Mouse (Mus musculus): ENCODE measurements around the gene Gm20219. TPM values are rescaled to one million over a fixed set of nuclear protein-coding genes. Genes with fewer than 3 reads are reported as not detected.

Gm20219 gene
- total RNA-seq (2021) = 0.70 and 1.3 TPM in 2 replicates
- long read RNA-seq, experiment 1 = 0 reads
- long read RNA-seq, experiment 2 = 0 reads

DNA sequence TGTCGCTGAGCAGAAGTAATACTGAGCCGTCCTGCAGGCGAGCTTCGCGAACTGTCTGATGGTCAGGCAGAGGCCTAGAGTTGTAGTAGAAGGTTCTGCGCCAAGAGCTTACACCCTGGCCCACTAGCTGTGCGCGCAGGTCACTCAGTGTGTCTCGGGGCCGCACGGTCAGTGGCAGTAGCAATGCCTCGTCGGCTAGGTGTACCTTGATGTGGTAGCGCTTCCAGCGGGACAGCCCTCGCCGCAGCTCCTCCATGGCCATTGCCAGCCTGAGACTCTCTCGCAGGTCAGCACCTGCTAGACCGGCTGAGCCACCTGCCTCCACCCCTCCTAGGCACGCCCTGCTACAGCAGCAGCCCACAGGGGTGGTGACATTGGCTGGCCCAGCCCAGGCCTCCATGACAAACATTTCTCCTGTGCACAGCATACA, at the start of gene Gm20219:
Gm20219 (minus strand) TSS at position 266 of the 430 bp plus-strand sequence.
- no peak for DNase-seq

DNA sequence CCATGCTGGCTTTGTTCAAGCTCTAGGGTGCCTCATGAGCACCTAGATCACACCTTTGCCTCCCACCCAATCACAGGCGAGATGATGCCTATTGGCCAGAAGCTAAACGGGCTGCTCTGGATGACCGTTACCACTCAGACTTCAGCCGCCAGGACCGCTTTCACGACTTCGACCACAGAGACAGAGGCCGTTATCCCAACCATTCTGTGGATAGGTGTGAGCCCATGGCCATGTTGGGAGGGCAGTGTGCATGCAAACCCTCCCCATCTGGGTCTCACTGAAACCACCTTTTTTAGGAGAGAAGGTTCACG, 49.8 kb upstream of the Gm20219 start:
- no peak for DNase-seq

DNA sequence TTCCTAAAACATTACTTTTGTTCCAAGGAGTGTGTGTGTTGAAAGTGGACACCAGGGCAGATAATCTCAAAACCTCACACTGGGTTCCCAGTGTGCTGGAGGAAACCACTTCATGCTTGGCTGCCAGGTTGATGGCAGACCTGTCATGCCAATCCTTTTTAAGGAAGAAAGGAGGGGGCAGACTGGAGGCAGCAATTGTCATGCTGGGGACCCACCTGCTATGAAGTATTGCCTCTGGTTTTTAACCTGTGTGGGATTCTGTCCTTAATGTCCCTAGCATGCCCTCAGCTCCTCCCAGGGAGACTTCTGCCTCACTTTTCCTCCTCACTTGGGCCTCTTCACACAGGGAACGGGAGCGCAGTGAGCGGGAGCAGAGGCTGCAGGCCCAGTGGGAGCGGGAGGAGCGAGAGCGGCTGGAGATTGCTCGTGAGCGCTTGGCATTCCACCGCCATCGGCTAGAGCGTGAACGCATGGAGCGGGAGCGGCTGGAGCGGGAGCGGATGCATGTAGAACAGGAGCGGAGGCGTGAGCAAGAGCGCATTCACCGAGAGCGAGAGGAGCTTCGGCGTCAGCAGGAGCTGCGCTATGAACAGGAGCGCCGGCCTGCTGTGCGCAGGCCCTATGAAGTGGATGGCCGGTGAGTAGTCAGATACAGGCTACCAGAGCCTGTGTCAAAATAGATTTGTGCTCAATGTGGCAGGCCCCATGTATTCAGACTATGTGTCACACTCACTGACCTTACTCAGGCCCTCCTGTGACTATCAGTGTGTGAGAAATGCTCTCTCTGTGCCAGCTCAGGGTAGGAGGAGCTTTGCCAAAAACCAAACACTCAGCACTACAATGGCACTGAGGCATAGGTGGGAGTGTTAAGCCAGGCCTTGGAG, 49.2 kb upstream of the Gm20219 start:
- DNase-seq = peak; percentile 52

DNA sequence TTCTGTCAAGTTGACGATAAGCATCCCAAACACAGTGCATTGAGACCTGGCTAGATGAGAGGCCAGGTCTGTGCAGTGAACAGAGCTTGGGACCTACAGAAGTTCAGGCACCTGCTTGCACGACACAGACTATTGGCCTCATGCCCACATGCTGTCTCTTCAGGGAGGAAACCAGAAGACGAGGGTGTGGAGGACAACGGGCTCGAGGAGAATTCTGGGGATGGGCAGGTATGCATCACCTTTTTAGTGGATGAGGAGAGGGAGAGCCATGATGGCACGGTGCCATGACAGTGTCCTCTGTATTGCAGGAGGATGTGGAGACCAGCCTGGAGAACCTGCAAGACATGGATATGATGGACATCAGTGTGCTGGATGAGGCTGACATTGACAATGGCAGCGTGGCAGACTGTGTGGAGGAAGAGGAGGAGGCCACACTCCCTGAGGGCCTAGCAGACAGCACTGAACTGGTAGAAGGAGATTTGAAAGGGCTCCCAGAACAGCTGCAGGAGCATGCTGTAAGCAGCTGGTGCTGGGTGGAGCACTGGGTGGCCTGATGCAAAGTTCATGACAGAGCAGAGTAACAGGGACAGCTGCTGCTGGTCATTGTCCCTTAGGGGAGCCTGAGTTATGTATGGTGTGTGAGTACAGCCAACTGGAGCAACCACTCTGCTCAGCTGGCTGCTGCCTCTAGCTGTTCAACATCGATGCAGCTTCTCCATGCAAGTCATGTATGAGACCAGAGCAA, 39.5 kb upstream of the Gm20219 start:
- no peak for DNase-seq

DNA sequence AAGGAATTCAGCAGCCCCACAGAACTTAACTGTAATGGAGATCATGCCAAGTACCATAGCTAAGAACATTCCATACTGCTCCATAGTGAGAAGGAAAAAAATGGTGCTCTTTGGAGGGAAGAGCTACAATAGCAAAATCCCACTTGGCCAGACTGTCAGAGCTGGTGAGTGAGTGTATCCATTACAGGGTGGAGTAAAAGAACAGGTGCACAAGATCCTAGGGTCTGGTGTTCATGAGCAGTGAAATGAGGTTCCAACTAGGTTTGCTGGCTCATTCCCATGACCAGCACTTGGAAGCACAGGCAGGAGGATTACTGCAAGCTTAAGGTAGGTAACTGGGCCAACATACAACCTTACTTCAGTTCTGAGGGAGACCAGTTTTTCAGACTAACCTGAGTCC, 38.4 kb upstream of the Gm20219 start:
- no peak for DNase-seq

DNA sequence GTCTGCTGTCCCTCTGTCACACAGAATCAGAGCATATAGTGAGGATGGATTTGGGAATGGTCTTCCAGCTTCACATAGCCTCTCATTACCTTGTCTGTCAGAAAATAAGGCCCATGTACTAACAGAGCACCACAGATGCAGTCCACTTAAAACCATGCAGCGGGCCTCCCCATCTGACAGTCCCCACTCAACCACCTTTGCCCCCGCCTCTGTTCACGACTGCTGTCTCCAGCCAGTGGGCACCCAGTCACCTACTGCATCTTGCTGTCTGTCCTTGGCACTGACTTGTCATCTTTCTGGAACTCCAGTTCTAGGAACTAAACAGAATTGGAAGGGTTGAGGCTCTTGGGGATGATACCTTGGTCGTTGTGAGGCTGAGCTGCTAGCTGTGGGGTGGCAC, 34.7 kb upstream of the Gm20219 start:
- no peak for DNase-seq

DNA sequence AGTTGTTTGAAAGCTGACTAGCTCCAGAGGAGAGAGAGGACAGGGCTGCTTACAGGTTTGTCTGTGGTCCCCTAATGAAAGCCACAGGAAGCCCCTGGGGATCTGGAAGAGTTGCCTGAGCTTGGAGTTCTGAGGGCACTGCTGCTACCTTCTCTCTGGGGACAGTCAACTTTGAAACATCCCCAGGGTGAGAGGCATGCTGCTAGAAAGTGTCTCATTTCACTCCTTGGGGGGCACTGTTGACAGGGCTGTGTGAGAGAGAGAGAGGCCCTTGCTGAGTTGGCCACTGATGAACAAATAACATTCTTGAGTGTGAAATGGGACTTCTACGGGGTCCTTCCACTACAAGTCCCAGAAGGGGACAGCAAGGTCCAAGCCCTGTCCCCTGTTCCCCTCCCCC, 33.6 kb upstream of the Gm20219 start:
- no peak for DNase-seq

DNA sequence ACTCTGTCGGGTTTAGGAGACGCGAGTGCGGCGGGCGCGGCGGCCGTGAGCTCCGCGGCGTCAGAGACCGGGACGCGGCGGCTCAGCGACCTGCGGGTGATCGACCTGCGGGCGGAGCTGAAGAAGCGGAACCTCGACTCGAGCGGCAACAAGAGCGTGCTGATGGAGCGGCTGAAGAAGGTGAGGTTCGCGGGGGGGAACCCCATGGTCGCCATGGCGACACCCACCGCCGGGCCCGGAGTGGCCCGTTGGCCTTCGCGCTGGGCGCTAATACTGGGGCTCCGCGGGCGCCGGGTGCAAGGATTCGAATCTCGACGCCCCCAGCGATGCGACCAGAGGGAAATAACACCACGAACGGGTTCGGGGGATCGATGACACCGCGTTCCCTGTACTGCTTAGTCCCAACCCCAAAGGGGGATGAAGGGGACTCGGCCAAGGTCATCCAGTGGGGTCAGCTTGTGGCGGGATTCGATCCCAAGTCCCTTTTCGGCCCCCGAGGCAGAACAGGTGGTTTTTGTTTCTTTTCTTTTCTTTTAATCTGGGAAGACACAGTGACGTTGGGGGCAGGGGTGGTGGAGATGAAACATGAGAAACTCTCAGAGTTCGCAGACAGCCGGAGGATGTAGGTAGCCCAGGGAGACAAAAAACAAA, 31.1 kb upstream of the Gm20219 start:
- DNase-seq = peak; percentile 65

DNA sequence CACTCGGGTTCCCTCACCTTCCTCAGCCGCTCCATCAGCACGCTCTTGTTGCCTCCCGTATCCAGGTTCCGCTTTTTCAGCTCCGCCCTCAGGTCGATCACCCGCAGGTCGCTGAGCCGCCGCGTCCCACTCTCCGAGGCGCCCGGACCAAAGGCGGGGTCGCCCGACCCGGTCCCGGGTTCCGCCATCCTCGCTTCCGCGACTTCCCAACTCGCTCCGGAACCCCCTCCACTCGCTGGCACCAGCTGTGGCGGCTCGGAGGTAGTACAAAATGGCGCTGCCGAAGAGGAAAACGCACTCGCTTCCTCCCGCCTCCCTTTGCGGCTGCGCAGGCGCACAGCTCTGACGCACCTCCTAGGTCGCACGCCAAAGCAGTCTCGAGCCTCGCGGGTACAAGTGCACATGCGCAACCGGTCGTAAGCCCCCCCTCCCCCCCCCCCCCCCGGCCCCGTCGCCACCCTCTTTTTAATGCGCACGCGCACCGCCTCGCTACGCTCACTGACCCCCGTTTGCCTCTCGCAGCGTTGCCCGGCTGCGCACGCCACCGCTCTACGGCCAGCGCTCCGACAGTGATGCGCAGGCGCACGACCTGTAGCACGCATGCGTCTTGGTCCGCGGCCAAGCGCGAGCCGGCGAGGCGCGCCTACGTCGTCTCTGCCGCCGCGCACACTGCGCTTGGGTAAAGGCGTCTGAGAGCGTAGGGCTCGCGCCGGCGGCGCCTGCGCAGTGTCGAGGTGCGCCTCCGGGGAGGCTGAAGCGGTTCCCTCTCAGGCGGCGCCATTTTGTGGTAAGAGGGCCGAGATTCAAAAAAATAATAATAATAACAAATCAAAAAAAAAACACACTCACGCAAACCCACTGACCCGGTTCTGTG, 30.3 kb upstream of the Gm20219 start, which contains the start of the genes Safb2 and Safb:
Safb2 (minus strand) TSS at position 329 of the 874 bp plus-strand sequence.
Safb (plus strand) TSS at position 569 of the 874 bp plus-strand sequence.
- peak; percentile 99 for DNase-seq

DNA sequence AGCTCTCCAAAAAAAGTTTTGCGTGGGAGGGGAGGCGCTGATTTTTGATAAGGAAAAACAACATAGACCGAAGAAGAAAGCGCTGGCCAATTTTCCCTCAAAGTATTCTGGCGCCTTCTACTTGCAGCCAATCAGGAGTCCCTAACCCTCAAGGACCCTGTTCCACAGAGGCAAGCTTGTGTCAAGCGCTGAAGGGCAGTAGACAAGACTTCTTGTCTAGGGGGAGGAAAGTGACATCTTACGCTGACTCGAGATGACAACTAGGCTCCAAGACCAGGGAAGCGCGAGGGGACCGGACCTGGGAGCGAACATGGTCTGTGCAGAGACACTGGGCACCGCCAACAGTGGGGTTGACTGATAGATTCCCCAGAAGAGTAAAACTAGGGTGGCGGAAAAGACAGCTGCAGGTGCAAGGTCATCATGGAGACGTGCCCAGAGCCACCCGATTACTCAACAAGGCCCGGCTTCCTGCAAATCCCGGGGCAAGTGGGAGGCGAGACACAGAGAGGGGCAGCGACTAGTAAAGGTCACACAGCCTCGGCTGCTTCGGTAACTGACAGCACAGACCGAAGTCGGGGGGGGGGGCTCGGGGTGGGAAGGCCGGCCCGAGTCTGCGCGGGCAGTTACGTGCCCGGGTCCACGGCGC, 29.5 kb upstream of the Gm20219 start:
- DNase-seq = peak; percentile 83

DNA sequence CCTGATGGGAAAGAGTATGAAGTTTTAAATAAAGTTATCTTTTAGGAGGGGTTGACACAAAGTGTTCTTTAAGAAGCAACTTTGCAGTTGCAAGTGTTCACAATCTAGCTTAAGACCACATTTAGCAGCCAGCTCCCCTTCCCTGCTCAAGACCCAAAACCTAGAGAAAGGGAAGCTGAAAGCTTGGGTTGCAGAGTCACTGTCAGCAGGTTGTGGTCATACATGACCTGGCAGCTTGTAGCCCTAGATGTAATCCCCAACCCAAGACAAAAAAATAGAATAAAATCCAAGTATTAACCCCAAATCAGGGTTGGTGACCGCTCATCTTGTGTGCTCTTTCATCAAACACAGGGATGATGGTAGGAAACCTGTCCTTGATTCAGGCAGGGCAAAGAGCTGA, 28.9 kb upstream of the Gm20219 start:
- no peak for DNase-seq

DNA sequence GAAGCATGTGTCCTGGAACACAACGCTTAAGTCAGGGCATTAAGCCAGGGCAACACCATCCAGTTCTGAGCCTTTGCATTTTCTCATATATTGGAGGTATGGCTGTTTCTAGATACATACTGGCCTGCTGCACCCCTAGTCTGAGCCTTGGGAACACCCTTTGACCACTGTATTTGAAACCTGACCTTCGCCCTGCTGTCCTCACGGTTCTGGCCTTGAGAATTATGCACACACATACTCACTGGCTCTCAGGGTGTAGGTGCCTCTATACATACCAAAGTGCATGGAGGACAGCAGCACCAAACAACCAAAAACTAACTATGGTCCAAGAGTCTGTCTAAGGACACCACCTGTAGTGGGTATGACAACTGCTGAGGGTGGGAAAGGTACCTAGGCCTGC, 18.8 kb upstream of the Gm20219 start:
- peak; percentile 4 for DNase-seq

DNA sequence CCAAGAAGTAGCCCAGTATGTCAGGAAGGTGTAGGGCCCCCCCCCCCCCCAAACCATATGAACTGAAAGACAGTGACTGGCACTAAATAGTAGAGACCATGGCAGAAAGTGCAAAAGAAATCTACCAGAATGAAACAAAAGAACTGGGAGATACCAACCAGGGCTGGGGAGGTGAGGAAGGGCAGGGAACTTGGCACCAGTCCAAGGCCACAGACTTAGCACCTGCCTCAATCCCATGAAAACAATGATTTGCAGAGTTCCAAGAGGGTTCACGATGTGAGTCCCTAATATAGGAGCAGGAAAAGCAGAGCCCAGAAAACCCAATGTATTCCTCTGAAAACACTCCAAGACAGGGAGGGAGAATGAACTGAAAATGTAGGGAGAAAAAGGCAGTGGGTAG, 18.0 kb upstream of the Gm20219 start:
- DNase-seq = no peak

DNA sequence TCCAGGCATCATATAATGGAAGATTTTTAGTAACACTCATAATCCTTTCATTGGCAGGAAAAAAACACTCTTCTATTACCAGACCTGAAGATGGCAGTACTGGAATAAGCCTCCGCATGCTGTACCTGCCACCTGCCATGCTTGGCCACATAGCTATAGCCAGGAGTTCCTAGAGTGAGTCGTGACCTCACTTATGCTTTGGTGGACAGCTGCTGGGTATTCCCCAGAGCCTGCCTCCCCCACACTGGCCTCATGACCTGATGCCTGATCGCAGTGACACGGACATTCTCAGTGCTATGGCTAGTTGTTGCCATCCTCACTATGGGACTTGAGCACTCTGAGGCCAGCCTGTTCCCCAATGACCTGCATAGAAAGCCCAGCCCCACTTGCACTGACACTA, 16.1 kb upstream of the Gm20219 start:
- DNase-seq = no peak

DNA sequence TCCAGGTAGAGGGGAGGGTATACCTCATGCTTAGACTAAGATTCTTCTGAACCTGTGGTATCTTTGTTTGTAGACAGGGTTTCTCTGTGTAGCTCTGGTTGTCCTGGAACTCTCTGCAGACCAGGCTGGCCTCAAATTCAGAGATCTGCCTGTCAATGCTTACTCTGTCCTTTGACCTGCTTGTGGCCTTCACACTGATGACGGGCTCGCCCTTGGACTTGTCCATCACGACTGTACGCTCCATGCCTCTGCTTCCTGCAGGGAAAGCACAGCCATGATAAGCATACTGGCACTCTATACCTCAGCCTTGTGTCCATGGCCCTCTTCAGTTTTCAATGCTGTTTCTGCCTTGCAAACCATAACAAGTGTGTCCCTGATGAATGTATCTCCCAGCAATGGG, 13.2 kb upstream of the Gm20219 start:
- peak; percentile 40 for DNase-seq

DNA sequence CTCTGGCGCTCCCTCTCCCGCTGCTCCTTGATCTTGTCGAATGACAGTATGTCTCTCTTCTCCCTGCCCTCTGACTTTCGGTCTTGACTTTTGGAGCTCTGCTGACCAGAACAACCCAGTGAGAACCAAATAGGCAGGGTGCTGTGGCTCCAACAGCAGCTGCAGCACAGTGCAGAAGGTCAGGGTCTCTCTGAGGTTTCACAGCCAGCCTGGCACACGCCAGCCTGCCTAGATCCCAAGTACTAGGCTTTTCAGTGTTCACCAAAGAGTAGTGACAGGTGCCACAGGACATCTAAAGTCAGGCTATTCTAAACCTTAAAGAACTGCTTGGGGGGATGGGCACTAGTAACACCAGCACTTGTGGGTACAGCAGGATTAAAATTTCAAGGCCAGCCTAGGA, 12.7 kb upstream of the Gm20219 start:
- peak; percentile 37 for DNase-seq

DNA sequence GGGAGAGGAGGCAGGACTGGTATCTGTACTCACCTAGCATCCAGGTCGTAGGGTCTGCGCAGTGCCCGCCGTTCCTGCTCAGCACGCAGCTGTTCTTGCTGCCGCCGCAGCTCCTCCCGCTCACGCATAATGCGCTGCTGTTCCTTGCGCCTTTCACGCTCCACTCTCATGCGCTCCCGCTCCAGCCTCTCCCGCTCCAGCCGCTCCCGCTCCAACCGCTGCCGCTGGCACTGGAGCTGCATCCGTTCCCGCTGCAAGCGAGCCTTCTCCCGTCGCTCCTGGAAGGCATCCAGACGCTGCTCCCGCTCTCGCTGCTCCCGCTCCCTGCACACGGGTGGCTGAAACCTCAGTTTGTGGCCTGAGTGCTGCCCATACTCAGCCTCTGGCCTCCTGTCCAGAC, 12.1 kb upstream of the Gm20219 start:
- peak; percentile 35 for DNase-seq

DNA sequence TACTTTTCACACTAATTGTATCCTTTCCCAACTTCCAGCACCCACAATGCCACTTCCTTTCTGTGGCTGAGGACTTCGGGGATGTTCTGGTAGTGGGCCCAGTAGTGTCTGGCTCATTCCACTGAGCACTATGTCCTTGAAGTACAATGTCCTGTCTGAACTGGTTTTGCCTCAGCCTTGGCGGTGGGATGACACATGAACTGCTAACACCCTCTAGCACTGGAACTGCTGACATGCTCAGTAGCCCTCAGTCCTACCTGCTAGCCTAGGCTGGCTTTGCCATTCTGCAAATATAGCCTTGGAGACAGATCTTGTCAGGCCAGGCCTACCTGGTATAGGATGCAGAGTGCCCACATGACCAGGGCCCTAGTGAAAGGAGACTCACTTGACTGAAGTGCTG, 7.7 kb upstream of the Gm20219 start:
- DNase-seq = peak; percentile 59

DNA sequence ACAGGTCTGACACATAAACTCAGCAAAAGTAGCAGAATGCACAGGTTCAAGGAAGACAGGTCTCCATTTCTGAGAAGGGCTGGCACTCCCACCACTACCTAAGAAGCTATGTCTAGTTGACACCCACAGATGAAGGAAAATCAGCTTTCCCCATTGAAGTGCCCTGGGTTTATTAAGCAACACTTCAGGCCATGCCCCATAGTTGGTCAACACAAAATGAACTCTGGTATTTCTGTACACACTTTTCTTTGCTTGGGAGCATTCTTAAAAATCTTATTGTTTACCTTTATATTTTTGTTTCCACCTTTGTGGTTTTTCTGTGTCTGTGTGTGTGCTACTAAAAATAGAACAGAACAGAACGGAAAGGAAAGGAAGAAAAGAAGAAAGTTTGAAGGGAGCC, 5.9 kb upstream of the Gm20219 start:
- no peak for DNase-seq

DNA sequence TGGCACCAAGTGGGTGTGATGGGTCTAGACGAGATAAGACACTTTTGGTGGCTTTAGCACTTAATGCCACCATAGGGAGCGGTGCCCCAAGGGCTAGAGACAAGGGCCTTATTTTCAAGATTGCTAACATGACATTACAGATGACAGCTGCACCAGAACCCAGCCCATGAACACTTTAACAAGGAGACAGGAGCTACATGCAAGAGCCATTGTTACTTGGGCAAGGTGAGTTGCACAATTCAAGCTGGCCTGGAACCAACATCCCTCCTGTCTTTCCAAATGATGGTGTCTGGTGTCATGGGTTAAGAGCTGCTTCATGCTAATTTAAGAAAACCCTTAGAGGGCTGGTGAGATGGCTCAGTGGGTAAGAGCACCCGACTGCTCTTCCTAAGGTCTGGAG, 5.2 kb upstream of the Gm20219 start:
- no peak for DNase-seq

DNA sequence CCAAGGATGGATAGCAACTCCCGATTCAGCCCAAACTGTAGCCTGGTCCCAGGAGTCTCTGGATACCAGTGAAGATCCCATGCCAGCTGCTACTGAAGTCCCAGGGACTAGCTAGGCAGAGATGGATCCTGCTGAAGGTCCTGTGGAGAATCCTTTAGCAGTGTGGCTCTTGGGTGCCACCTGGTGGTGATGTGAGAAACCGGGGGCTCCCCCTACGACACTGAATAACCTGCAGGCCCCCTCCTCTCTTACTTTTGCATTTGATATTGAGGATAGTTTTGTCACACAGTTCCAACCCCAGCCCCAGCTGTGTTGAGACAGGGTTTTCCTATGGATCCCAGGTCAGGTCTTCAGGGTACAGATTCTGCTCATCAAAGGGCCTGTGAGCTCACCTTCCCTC, 4.3 kb upstream of the Gm20219 start:
- DNase-seq = peak; percentile 77
